Mouse (Mus musculus): ENCODE data around the gene Mdm2. TPM values are rescaled to one million over a fixed set of nuclear protein-coding genes. Genes with fewer than 3 reads are reported as not detected.
"Not testable (repeated sequence)": the region's sequence is repeated elsewhere in the genome, so short reads cannot be mapped to it uniquely, and the experiment has no call there.

Gene Mdm2
- total RNA-seq, 2 experiments from 2014 or later = 39.6 to 48.6 TPM

GRCm38 (mm10) chr10:117733626-117734025, 23.1 kb upstream of the Mdm2 start:
- not testable (repeated sequence) for DNase-seq (ENCODE audit: low spot score in 2 of 2)

DNA sequence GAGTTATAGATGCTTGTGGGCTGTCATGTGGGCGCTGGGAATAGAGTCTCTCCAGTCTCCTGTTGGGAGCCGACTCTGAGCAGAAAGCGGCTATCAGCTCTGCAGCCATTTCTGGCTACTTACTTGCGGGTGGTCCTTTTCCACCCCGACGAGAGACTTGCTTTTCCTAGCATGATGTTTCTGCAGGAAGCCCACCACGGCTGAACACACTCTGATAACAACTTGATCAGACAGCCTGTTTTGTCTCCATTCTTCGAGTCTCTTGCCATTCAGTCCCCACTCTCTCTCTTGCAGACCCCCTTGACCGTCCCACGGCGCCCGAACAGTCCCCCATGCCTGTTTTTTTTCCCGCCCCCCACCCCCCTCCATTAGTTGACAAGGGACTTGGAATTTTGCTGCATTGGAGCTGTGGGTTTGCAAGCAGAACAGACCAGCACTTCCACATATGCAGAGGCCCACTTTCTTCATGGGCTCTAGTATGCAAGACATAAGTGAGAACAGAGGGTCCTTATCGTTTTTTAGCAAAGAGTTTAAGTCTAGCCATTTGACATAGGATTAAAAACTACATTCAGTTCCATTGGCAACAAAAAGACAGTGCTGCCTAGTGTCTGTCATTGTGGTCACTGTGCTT, 22.5 kb upstream of the Mdm2 start:
- no peak for DNase-seq (ENCODE audit: low spot score in 2 of 2)

DNA sequence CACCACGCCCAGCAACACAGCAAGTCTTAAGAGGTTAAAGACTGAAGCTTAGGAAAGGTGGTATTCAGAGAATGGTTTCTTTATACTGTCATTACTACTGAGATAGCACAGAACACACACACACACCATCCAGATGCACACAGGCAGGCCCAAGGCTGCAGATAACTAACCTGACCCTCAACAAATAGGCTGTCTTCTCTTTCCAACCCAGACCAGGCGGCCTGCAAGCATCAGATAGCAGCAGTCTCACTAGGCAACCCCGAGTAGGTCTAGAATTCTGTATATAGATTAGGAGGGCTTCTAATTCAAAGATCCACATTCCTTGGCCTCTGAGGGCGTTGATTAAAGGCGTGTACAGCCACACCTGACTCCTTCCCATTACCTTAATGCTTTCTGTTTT, 21.6 kb upstream of the Mdm2 start:
- DNase-seq (ENCODE audit: low spot score in 2 of 2) = no peak

DNA sequence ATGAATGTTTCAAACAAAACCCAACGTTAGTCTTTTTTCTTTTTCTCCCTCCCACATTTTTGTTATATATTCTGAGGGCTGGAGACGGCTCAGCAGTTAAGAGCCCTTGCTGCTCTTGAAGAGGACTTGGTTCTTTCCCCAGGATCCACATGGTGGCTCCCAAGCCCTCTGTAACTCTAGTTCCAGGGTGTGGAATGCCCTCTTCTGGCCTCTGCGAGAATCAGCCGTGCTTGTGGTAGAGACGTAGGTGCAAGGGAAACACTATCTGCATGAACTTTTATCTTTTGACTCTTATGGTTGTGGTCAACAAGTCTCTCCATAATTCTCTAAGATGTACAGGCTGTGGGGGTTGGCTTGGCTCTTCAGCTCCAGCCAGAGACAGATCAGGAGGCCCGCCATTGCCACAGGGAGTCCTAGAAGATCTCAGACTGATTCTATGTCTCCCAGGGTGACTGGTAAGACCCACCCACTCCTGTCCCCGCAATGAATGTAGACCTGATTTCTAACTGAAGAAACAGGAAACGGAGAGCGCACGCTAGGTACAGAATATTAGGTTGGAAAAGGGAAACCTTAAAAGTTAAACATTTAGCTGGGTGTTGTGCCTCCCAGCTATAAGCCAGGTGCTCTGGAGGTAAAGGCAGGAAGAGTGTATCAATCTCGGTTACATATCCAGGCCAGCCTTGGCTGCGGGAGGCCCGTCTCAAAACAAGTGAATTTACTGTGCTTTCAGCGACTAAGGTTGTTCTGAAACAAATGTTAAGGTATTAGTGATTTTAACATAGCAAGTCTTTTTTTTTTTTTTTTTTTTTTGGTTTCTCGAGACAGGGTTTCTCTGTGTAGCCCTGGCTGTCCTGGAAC, 20.9 kb upstream of the Mdm2 start:
- peak in 1 of 2 experiments; percentile 40 for DNase-seq (ENCODE audit: low spot score in 2 of 2)

DNA sequence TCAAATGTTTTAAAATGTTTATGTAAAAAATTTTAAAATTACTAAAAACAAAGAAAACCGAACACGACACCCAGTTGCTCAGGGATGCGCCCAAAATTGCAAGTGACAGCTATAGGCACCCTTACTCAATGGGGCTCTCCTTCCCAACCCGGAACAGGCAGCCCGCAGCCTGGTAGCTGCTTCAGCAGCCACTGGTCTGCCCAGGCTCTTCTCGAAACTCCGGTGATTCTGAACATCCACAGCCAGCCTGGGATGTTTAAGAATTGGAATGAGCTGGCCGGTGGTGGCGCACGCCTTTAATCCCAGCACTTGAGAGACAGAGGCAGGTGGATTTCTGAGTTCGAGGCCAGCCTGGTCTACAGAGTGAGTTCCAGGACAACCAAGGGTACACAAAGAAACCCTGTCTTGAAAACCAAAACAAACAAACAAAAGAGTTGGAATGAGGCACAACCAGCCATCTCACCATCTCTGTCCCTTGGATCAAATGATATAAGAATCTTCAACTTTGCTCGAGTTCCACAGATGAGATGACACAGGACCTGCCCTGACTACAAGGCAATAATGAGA, 20.2 kb upstream of the Mdm2 start:
- DNase-seq (ENCODE audit: low spot score in 2 of 2) = no peak

DNA sequence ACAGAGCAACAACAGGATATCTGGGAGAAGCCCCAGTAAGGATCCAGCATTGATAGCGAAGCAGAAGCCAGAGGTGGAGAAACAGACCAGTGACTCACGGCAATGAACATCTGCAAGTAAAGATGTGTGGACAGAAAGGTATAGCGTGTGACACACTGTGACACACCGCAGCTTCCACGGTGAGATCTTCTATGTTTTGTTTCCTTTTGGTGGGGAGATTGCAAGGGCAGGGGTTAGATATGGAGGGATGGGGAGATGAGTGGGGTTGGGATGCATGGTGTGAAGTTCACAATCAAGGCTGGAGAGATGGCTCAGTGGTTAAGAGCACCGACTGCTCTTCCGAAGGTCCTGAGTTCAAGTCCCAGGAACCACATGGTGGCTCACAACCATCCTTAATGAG, 19.6 kb upstream of the Mdm2 start:
- no peak for DNase-seq (ENCODE audit: low spot score in 2 of 2)

DNA sequence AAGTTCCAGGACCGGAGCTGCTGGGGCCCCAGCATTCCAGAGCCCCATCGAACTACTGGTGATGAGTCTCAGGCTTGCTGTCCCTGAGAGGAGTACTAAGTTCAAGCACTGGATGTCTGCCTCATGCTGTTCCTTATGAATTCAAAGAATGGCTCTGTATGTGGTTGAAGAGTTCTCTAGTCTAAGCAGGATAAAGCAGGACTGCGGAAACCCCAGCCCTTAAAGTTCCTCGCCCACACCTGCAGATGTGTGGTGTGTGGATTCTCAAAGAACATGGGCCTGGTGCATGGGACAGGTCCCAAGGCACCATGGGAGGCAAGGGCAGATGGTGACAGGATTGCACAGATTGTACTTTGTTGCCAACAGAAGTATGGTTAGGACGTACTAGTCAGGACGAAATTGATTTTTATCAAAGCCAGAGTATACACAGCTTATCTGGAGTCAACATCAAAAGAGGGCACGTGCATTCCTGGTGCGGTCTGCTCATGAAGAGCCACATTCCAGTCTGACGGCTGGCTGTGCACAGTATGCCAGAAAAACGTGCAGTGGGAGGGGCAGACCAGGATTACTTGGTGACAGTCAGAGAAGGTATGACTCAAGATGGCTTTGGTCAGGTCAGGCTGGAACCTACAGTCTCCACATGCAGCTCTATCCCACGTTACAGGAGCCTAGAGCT, 18.7 kb upstream of the Mdm2 start:
- DNase-seq (ENCODE audit: low spot score in 2 of 2) = no peak

DNA sequence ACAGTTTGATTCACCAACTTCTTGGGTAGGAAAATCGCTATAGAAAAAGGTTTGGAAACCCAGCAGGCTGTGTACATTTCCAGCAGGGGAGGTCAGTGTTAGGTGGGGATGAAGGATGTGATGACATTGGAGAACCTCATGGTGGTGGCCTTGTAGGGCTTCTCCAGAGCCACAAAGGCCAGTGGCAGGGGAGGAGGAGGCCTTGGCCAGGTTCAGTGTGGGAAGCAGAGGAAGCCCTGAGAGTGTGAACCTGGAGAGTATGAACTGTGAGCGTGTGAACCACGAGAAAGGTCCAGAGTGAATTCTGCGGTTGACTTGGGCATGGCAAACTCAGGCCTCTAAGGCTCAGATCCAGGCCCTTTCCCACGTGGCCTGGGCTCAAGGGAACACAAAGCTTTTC, 18.0 kb upstream of the Mdm2 start:
- DNase-seq (ENCODE audit: low spot score in 2 of 2) = no peak

GRCm38 (mm10) chr10:117727518-117728110, 17.1 kb upstream of the Mdm2 start:
- DNase-seq (ENCODE audit: low spot score in 2 of 2) = no peak

DNA sequence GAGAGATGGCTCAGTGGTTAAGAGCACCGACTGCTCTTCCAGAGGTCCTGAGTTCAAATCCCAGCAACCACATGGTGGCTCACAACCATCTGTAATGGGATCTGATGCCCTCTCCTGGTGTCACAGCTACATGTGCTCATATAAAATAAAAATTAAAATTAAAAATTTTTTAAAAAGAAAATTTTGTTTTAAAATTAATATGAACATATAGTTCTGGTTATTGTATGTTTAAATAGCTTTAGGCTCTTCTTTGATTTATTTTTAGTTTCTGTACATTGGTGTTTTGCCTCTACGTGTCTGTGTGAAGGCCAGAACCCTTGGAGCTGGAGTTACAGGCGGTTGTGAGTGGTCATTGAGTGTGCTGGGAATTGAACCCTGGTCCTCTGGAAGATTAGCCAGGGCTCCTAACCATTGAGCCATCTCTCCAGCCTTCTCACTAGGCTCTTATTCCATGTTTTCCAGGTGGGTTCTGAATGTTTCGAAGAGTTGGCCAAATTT, 16.4 kb upstream of the Mdm2 start:
- no peak for DNase-seq (ENCODE audit: low spot score in 2 of 2)

GRCm38 (mm10) chr10:117726350-117726749, 15.8 kb upstream of the Mdm2 start:
- DNase-seq (ENCODE audit: low spot score in 2 of 2) = no peak

GRCm38 (mm10) chr10:117725671-117726070, 15.1 kb upstream of the Mdm2 start:
- no peak for DNase-seq (ENCODE audit: low spot score in 2 of 2)

DNA sequence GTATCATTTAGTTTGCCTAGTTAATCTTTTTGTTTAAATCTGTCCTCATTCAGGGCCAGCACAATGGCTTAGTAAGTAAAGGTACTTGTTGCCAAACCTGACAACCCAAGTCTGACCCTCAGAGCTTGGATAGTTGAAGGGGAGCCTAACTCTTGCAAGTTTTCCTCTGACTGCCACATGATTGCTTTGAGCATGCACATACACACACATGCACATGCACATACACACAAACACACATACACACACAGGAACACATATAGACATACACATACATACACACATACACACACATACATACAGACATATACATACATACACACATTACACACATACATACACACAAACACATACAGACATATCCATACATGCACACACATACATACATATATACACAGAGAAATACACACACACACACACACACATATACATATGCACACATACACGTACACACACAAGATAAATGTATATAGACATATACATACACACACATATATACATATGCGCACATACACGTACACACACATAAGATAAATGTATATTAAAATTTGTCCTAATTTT, 14.3 kb upstream of the Mdm2 start:
- DNase-seq (ENCODE audit: low spot score in 2 of 2) = no peak

DNA sequence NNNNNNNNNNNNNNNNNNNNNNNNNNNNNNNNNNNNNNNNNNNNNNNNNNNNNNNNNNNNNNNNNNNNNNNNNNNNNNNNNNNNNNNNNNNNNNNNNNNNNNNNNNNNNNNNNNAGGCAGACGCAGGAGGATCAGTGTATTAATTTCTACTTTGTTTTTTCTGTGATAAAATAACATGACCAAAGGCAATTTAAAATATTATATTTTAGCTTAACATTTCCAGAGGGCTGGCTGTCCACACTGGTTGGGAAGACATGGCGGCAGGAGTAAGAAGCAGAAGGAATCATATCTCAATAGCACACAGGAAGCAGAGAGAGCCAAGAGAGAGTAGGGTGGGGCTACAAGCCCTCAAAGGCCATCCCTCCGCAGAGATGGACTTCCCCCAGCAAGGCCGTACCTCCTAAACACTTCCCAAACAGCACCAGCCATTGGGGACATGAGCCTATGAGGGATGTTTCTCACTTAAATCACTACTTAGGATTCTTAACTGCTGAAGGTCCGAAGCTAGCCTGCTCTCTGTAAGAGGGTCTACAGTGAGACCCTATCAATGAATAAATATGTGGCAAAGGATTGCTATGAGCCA, 13.7 kb upstream of the Mdm2 start:
- DNase-seq (ENCODE audit: low spot score in 2 of 2) = no peak

- peak in 1 of 2 experiments; percentile 23 for DNase-seq (ENCODE audit: low spot score in 2 of 2)
Measured at GRCm38 (mm10) chr10:117718161-117719119, 7.9 kb upstream of the Mdm2 start.

DNA sequence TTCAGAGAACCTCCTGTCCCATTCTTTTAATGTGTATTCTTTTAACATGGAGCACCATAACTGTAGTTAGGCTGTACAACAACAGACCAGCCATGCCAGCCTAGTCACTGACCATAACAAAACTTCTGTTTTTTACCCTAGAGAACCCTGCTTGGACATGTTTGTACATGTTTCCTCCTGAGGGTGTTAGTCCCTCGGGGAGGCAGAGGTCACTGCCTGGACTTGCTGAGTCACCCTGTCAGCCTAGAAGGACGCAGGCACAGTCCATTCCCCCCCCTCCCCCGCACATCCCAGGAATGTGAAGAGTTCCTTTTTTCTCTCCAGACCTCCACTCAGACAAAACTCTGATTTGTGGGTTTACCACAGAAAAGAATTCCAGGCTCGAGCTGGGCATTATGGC, 7.0 kb upstream of the Mdm2 start:
- no peak for DNase-seq (ENCODE audit: low spot score in 2 of 2)

- DNase-seq (ENCODE audit: low spot score in 2 of 2) = no peak
Measured at GRCm38 (mm10) chr10:117716686-117717085, 6.1 kb upstream of the Mdm2 start.

GRCm38 (mm10) chr10:117715654-117716053, 5.1 kb upstream of the Mdm2 start:
- DNase-seq (ENCODE audit: low spot score in 2 of 2) = not testable (repeated sequence)

DNA sequence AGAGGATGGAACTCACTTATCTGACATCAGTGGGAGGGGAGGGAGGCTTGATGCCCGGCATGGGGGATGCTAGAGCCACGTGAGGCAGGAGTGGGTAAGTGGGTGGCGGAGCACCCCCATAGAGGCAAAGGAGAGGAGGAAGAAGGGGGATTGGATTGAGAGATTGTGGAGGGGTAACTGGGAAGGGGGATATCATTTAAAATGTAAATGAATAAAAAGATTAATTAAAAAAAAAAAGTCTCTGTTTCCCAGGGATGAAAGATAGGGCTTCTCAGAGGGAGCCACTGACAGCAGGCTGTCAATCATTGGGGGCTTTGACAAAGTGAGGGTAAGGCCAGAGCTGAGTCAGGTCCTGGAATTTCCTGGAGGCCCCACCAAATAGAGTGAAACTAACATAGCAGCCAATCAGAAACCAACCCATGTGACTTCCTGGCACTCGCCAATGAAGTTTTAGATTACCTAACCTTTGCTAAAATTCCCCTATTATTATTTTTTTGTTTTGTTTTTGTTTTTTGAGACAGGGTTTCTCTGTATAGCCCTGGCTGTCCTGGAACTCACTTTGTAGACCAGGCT, 4.5 kb upstream of the Mdm2 start:
- no peak for DNase-seq (ENCODE audit: low spot score in 2 of 2)
